Mouse (Mus musculus) embryo, embryonic 9.5 days (tissue): ENCODE results near the gene Hoxc11.

Experiments
- DNase-seq: peaks from one replicate; pipeline ENCODE4 v3.0.0-alpha.2; 2017; ENCODE audit errors: extremely low spot score

Hoxc11 gene

DNA sequence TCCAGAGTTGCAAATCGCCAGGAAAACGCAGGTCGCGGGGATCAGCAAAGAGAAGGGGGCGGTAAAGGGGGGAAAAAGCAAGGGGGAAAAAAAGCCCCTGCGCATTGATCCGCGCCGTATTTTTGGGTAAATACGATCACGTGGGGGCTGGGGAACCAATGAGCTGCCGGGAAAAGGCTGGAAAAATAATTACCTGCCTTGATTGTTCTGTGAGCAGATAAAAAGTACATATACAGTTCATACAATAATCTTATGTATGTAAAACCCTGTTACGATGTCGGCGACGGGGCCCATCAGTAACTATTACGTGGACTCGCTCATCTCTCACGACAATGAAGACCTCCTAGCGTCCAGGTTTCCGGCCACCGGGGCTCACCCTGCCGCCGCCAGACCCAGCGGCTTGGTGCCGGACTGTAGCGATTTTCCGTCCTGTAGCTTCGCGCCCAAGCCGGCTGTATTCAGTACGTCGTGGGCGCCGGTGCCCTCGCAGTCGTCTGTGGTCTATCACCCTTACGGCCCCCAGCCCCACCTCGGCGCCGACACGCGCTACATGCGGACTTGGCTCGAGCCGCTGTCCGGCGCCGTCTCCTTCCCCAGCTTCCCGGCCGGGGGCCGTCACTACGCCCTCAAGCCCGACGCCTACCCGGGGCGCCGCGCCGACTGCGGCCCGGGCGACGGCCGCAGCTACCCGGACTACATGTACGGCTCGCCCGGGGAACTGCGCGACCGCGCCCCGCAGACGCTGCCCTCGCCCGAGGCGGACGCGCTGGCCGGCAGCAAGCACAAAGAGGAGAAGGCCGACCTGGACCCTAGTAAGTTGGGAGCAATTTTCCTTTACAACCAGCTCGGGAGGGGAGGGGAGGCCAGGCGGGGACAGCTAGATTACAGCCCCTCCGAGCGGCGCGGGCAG is 27.4 kb downstream of the Hoxc11 start:
- no peak for DNase-seq

DNA sequence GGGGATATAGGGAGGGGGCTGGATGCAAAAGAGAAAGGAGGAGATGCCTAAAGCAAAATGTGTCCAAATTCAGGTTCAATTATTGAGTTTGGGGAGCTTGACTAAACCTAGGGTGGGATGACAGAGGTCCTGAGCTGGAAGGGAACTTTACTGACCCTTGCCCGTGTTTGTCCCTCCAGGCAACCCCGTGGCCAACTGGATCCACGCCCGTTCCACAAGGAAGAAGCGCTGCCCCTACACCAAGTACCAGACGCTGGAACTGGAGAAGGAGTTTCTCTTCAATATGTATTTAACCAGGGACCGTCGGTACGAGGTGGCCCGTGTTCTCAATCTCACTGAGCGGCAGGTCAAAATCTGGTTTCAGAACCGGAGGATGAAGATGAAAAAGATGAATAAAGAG is 29.5 kb downstream of the Hoxc11 start:
- DNase-seq, result no peak

DNA sequence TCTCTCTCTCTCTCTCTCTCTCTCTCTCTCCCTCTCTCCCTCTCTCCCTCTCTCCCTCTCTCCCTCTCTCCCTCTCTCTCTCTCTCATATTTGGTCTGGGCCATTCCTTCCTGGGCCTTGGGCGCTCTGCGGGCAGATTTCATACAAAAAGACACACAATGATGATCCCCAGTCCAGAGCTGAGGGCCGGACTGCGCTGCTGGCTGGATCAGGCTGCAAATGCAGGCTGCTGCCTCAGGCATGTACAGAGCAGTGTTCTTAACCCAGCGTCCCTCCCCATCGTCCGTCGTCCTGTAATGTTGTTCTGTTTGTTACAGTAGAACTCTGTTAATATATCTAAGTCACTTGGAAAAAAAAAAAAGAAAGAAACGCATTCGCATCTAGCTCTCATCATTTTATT is 30.3 kb downstream of the Hoxc11 start:
- DNase-seq, result no peak

GRCm38 (mm10) chr15:102984925-102985324 is 30.7 kb downstream of the Hoxc11 start:
- DNase-seq, result no peak

DNA sequence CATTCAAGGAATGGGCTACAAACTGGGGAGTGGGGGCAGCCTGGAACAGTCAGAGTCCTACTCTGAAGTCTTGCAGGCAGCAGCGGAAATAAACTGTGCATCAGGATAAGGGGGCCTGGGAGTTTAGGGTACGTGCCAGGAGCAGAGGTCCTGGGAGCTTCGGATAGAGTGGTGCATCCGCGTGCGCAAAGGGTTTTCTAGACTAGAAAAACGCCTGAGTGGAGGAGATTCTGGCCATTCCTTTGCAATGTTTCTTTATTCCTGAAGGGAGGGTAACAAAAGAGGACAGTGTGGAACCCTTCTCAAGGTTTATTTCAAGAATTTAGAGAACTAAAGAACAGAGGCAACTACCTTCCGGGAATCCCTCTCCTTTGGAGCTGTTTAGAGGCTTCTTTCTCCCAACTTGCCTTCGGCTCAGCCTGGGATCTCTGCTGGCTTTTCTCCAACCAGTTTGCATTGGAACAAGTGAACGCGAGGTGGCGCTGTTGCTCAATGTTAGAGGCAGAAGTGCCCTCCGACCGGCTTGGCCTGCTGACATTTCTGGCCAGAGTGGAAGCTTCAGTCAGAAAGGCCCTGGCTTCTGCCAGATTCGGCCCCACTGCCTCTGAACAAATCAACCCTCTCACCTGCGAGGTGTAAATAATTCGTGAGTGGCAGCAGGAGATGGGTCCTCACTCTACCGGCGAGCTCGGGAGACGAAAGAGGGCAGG is 33.1 kb downstream of the Hoxc11 start:
- DNase-seq, result peak; percentile 94

DNA sequence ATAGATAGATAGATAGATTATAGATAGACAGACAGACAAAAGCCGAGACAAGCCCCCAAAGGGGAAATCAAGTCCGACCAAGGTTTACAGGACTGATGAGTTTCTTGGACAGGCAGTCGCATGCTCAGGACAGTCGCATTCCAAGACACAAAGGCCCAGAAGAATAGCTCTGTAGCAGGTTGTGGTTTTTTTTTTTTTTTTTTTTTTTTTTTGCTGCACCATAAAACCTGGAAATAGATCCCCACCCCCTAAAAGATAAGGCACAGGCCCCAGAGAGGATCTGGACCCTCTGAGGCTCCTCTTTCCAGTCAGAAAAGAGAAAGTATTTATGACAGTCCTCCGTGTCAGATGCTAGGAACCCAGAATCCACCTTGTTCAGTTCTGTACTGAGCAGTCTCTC is 33.9 kb downstream of the Hoxc11 start:
- DNase-seq, result no peak

DNA sequence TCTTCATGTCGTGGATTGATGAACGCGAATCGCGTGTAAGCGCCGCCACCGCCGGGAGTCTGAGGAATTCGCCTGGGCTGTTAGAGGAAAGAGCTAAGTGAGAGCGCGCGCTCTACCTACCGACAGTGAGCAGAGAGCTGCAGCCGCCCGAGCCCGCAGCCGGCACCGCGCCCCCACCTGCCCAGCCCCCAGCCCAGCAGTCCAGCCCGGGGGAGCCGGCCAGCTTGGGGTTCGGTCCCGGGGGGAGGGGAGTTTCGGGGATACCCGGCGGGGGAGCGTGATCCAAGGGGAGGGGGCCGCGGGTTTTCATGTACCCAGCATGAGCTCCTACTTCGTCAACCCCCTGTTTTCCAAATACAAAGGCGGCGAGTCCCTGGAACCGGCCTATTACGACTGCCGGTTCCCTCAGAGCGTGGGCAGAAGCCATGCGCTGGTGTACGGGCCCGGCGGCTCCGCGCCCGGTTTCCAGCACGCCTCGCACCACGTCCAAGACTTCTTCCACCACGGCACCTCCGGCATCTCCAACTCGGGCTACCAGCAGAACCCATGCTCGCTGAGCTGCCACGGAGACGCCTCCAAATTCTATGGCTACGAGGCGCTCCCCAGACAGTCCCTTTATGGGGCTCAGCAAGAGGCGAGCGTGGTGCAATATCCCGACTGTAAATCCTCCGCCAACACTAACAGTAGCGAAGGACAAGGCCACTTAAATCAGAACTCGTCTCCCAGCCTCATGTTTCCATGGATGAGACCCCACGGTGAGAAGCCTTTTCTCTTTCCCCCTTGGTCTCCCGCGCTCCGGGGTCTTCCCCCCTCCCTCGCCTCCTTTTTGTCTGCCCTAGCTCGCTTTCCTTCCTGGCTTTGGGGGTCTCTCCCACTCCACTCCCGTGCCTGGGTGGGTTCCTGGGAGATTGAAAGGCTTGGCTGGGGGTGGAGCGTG is 36.5 kb downstream of the Hoxc11 start, which contains the start of gene Hoxc8:
Gene Hoxc8 (plus strand): TSS at position 147 of the 937 bp plus-strand sequence.
- no peak for DNase-seq

GRCm38 (mm10) chr15:102991782-102992181 is 37.6 kb downstream of the Hoxc11 start:
- no peak for DNase-seq

- no peak for DNase-seq
These were observed 38.0 kb downstream of the Hoxc11 start for GRCm38 (mm10) chr15:102992206-102992605.

DNA sequence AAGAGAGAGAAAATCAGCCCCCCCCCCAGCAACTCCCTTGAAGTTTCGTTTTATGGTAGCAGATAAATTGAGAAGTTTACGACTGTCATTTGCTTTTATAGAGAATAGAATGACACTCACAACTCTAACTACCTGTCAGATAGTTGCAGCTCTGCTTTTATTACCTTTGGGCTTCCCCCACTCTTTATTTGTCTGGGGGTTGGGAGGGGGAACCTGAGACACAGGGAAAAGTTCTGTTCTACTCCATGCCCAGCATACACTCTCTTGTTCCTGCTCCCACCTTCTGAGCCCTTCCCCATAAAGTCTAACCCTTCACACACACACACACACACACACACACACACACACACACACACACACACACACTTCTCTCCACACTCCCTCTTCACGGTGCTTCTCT is 38.6 kb downstream of the Hoxc11 start:
- no peak for DNase-seq

DNA sequence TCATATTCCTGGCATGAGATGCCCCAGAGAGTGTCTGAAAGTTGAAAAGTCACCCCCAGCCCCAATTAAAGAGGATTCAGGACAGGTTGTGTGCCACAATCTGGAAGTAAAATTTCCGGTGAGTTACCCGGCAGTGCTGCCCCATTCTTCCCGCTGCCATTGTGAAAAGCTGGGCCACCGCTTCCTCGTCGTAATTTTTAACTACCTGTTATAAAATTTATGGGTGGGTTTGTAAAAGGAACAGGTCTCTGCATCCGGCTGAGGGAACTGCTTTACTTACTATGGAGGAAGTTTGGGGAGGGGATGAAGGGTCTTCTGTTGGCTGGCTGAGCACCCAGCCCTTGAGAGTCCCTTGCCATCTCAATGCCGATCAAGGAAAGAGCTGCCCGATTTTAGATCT is 42.3 kb downstream of the Hoxc11 start:
- DNase-seq, result no peak

- no peak for DNase-seq
These were observed 43.2 kb downstream of the Hoxc11 start for GRCm38 (mm10) chr15:102997431-102997830.

GRCm38 (mm10) chr15:102997939-102998355 is 43.7 kb downstream of the Hoxc11 start, which contains the start of gene Hoxc6:
Gene Hoxc6 (plus strand): TSS chr15:102998257.
- no peak for DNase-seq

DNA sequence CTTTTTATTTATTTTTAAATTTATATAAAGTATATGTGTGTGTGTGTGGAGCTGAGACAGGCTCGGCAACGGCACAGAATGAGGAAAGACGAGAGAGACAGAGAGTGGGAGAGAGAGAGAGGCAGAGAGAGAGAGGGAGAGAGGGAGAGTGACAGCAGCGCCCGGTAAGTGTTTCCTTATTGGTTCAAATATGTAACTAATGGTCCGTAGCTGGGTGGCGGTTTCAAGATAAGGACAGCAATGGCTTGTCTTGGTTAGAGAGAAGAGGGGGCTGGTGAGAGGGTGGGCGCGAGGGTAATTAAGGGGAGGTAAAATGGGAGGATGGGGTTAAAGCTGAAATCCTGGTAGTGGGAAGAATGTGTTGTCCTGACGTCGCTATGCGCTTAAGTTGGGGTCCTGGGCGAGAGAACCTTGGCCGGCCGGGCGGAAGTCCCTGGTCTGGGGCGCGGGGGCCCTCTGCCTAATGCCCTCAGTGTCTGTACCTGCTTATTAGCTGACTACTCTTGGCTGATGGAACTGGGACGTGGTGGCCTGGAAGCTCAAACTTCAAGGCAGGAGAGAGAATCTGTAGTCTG is 44.5 kb downstream of the Hoxc11 start:
- peak; percentile 65 for DNase-seq

- peak; percentile 82 for DNase-seq
These were observed 45.1 kb downstream of the Hoxc11 start for GRCm38 (mm10) chr15:102999183-102999831.

DNA sequence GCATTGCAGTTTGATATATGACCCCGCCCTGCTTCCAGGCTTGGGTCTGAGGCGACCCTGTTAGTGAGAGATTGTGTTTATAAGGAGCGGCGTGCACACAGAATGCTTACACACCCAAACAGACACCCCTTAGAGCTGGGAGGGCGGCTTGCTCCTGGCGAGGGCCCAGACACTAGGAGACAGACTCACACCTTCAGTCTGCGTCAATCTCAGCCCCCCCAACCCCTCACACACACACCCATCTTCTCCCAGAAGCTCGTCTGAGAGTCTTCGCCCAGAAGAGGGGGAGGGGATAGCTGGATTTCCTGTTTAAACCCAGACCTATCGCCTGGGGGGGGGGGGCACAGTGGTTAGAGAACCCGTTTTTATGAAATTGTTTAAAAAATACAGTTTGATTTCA is 45.7 kb downstream of the Hoxc11 start:
- no peak for DNase-seq

GRCm38 (mm10) chr15:103000501-103000901 is 46.3 kb downstream of the Hoxc11 start:
- DNase-seq, result no peak

DNA sequence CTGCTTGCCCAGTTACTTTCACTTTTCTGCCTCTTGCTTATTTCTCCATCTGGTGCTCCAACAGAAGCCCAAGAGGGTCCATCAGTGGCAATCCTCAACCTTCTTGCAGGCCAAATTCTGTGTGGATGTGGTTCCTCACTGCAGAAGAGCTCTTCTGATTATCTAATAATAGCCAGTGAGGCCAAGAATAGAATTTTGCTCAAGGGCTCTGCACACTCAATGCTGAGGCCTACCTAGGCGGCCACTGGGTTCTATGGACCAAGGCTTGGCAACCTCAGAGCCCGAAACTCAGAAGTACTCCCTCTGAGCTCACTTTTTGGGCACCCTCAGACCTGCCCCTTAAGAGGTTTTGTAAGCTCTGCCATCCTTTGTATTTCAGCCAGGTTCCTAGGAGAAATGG is 47.1 kb downstream of the Hoxc11 start:
- DNase-seq, result no peak

DNA sequence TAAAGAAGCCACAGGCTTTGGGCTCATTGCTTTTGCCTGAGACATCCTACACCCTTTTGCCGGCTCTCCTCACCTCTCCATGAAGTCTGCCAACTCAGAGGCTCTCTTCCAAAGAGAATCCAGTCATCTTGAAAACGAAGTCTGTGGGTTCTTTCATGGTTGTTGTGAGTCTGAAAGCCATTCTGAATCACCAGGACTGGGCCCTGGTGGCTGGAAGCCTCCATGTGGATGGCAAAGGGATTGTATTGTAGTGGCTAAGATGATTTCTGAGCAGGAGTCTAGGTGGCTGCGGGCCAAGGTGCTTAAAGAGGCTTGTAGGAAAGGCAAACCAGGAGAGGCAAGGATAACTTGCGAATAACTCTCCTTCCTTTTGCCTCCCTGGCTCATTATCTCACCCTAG is 47.9 kb downstream of the Hoxc11 start:
- no peak for DNase-seq

GRCm38 (mm10) chr15:103002821-103003448 is 48.7 kb downstream of the Hoxc11 start:
- no peak for DNase-seq
